Mouse (Mus musculus) liver, adult 2 months (tissue): ENCODE results near the gene Hdhd5. TPM values are rescaled to one million over a fixed set of nuclear protein-coding genes. Genes with fewer than 3 reads are reported as not detected.

ENCODE experiments used
- DNase-seq: peaks from one replicate; pipeline ENCODE4 v3.0.0-alpha.2; 2011; ENCODE audit warnings: low read depth, low spot score; ENCODE audit errors: extremely low read depth
- H3K27ac ChIP-seq: fragments of 200-500 bp; replicated peaks from 2 replicates; pipeline ENCODE4 v1.5.1; 2012; ENCODE audit warnings: low read depth, mild to moderate bottlenecking, control low read depth, inconsistent platforms, low read length; ENCODE audit not compliant: insufficient read depth
- H3K27me3 ChIP-seq: fragments of 200-500 bp; 2 replicates; pipeline ENCODE4 v1.6.1; 2012; ENCODE audit warnings: mild to moderate bottlenecking, moderate library complexity, low read length, inconsistent platforms; ENCODE audit not compliant: control insufficient read depth, insufficient read depth
- H3K36me3 ChIP-seq: fragments of 200-500 bp; 2 replicates; pipeline ENCODE4 v1.6.1; 2012; ENCODE audit warnings: low read length, inconsistent platforms; ENCODE audit not compliant: control insufficient read depth, insufficient read depth
- H3K4me1 ChIP-seq: fragments of 200-500 bp; 2 replicates; pipeline ENCODE4 v1.6.1; 2011; ENCODE audit warnings: low read length; ENCODE audit not compliant: control insufficient read depth, insufficient read depth
- H3K4me3 ChIP-seq: fragments of 200-500 bp; 2 replicates; pipeline ENCODE4 v1.5.1; 2011; ENCODE audit warnings: low read depth, mild to moderate bottlenecking, control low read depth, low read length, moderate library complexity; ENCODE audit not compliant: insufficient read depth
- H3K79me2 ChIP-seq: fragments of 200-500 bp; 2 replicates; pipeline ENCODE4 v1.6.1; 2012; ENCODE audit warnings: inconsistent platforms, mild to moderate bottlenecking, low read length, moderate library complexity; ENCODE audit not compliant: control insufficient read depth, insufficient read depth
- H3K9ac ChIP-seq: fragments of 200-500 bp; 2 replicates; pipeline ENCODE4 v1.6.1; 2012; ENCODE audit warnings: low read depth, mild to moderate bottlenecking, control low read depth, inconsistent platforms, low read length
- CTCF ChIP-seq: fragments of 200-500 bp; IDR thresholded peaks from 2 replicates; pipeline ENCODE4 v1.5.1; 2011; ENCODE audit warnings: low read depth, low read length, control low read depth
- POLR2A ChIP-seq: fragments of 200-500 bp; IDR thresholded peaks from 2 replicates; pipeline ENCODE4 v1.6.1; 2011; ENCODE audit warnings: low read length, control low read depth; ENCODE audit not compliant: insufficient read depth; ENCODE audit errors: extremely low read depth
- WGBS: fragments of 180-500 bp; shearing (Covaris S2); methylation state at CpG from one replicate; pipeline ENCODE4 v1.1.7; 2018; 5-methylcytosine and 5-hydroxymethylcytosine counted together
- polyA plus RNA-seq: library from polyadenylated mRNA; depleted of rRNA; stranded (reverse); fragments of >200 nt; gene quantifications from 2 replicates; pipeline ENCODE4 v1.2.3, GENCODE M21; 2012
- total RNA-seq: library from RNA; depleted of rRNA; stranded (reverse); fragments of >200 nt; gene quantifications from 2 replicates; pipeline ENCODE4 v1.2.3, GENCODE M21; 2014

The Hdhd5 gene
- total and polyA plus RNA-seq, 2 experiments = 21.1 to 32.6 TPM

- 87% methylated on average over 5 of the region's 5 CpGs for WGBS
Observed at GRCm38 (mm10) chr6:120524796-120525195, 6.3 kb downstream of the Hdhd5 start.

DNA sequence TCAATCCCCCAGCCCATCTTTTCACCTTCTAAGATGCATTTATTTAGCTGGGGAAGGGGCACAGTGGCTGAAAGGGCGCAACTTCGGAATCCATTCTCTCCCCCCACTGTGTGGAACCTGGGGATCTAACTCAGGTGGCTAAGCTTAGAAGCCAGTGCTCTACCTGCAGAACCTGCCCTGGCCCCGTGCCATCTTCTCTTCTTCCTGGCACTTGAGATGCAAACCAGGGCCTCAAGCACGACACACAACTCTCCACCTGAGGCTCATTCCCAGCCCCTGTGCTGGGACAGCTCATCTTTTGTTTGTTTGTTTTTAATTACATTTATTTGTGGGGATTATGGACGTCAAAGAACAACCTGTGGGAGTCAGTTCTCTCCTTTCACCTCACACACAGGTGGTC, 11.5 kb downstream of the Hdhd5 start:
- 93% methylated on average over 5 of the region's 5 CpGs for WGBS
- DNase-seq = no peak
- H3K4me1 ChIP-seq = no peaks in the 10 kb centered on the region
- peaks cover 4% of the 10 kb centered on the region; the same call in 1 of the 2 replicates for H3K36me3 ChIP-seq
- no peaks in the 10 kb centered on the region for H3K27me3 ChIP-seq
- TF ChIP-seq CTCF (no peak), POLR2A (no peak)
- H3K9ac ChIP-seq = no peak overlapping the region
- H3K27ac ChIP-seq = no peak overlapping the region
- no peak overlapping the region for H3K4me3 ChIP-seq
- H3K79me2 ChIP-seq = no peaks in the 10 kb centered on the region

More at GRCm38 (mm10) chr6:120524796-120525195, 6.3 kb downstream of the Hdhd5 start:
- 0 out of 2 replicates have a peak, but pooled peaks cover 4% of the 10 kb centered on the region for H3K36me3 ChIP-seq
- no peak overlapping the region for H3K9ac ChIP-seq
- H3K27me3 ChIP-seq = no peaks in the 10 kb centered on the region
- no peak for TF ChIP-seq CTCF
- TF ChIP-seq POLR2A = no peak
- no peak for DNase-seq
- no peaks in the 10 kb centered on the region for H3K4me1 ChIP-seq
- no peak overlapping the region for H3K4me3 ChIP-seq
- H3K79me2 ChIP-seq = peaks cover 4% of the 10 kb centered on the region; the same call in 1 of the 2 replicates
- no peak overlapping the region for H3K27ac ChIP-seq

GRCm38 (mm10) chr6:120517311-120517710, 13.8 kb downstream of the Hdhd5 start:
- H3K79me2 ChIP-seq = no peaks in the 10 kb centered on the region
- H3K27me3 ChIP-seq = no peaks in the 10 kb centered on the region
- H3K36me3 ChIP-seq = peaks cover 3% of the 10 kb centered on the region; the same call in 1 of the 2 replicates
- no peak overlapping the region for H3K27ac ChIP-seq
- TF ChIP-seq POLR2A (no peak), CTCF (no peak)
- DNase-seq = no peak
- no peak overlapping the region for H3K9ac ChIP-seq
- H3K4me3 ChIP-seq = no peak overlapping the region
- H3K4me1 ChIP-seq = no peaks in the 10 kb centered on the region
- WGBS = 96% methylated on average over 5 of the region's 5 CpGs

DNA sequence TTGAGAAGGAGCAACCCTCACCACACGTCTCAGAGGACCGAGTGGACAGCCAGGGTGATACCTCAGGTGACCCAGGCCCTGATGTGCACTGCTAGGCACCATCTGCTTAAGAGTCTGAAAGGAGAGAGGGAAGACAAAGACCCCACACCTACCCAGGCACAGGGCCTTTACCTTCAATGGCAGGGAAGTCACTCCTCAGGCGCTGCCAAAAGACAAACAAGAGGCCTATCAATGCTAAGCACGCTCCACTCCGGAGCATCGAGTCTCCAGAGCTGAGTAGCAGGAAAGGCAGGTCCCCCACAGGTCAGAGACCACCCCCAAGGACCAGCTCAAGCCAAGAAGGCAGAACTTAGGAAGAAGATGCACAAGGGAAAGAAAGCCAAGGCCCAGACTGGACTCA, 14.2 kb downstream of the Hdhd5 start:
- Histone ChIP-seq H3K36me3 (peaks cover 2% of the 10 kb centered on the region; the same call in 1 of the 2 replicates), H3K27me3 (no peaks in the 10 kb centered on the region), H3K27ac (no peak overlapping the region), H3K4me3 (no peak overlapping the region), H3K79me2 (no peaks in the 10 kb centered on the region), H3K4me1 (no peaks in the 10 kb centered on the region), H3K9ac (no peak overlapping the region)
- TF ChIP-seq POLR2A (no peak), CTCF (no peak)
- DNase-seq = no peak
- WGBS = 86% methylated on average over 6 of the region's 6 CpGs

DNA sequence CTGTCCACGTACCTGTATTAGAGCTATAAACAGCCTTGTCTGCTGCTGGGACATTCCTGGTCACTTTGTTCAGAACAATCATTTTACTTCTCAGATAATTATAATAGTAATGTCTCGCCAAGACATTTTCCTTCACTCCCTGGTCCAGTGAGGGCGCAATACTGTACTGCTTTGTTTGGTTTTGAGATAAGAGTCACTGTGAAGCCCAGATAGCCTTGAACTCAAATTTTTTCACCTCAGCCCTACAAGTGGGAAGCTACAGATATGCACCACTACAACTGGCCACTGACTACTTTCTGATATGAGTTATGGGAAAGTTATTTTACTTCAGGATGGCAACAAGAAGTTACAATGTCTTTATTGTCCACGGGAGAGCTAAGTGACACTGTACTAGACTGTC, 14.7 kb downstream of the Hdhd5 start:
- Histone ChIP-seq H3K9ac (no peak overlapping the region), H3K4me3 (no peak overlapping the region), H3K4me1 (no peaks in the 10 kb centered on the region), H3K27ac (no peak overlapping the region), H3K27me3 (no peaks in the 10 kb centered on the region), H3K79me2 (no peaks in the 10 kb centered on the region), H3K36me3 (peaks cover 2% of the 10 kb centered on the region; the same call in 1 of the 2 replicates)
- TF ChIP-seq POLR2A (no peak), CTCF (no peak)
- no peak for DNase-seq
- WGBS = 85% methylated on average over 4 of the region's 4 CpGs

GRCm38 (mm10) chr6:120511212-120511611, 19.9 kb downstream of the Hdhd5 start:
- Histone ChIP-seq H3K27me3 (no peaks in the 10 kb centered on the region), H3K9ac (no peak overlapping the region), H3K36me3 (peaks cover 5% of the 10 kb centered on the region), H3K4me3 (no peak overlapping the region), H3K79me2 (no peaks in the 10 kb centered on the region), H3K27ac (no peak overlapping the region), H3K4me1 (no peaks in the 10 kb centered on the region)
- TF ChIP-seq CTCF (no peak), POLR2A (no peak)
- no peak for DNase-seq
- WGBS = 96% methylated on average over 6 of the region's 6 CpGs
